Mouse (Mus musculus) naive thymus-derived CD4-positive, alpha-beta T cell, adult 2 months (primary cell): ENCODE data around the gene Pkm.

Experiments
- DNase-seq: peaks from one replicate; pipeline ENCODE4 v3.0.0-alpha.2; 2011; ENCODE audit warnings: low read depth

Gene Pkm

DNA sequence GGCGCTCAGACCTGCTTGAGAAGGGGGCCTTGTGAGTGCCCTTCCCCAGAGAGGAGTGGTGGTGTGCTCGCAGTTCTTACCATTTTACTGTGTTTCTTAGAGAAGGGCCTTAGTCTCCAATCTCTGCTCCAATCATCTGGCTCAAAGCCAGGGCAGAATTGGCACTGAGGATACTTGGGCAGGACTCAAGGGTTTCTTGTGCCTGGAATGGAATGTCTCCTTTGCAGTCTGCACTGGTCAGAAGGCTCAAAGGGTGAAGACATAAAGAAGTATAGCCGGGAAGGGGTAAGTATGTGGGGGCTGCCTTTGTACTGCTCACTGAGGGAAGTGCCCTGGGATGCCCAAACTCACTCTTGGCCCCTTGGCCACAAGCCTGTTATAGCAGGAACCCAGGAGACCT is 53.1 kb downstream of the Pkm start:
- no peak for DNase-seq

- DNase-seq = no peak
Observed at GRCm38 (mm10) chr9:59716275-59716898, 60.2 kb downstream of the Pkm start.

DNA sequence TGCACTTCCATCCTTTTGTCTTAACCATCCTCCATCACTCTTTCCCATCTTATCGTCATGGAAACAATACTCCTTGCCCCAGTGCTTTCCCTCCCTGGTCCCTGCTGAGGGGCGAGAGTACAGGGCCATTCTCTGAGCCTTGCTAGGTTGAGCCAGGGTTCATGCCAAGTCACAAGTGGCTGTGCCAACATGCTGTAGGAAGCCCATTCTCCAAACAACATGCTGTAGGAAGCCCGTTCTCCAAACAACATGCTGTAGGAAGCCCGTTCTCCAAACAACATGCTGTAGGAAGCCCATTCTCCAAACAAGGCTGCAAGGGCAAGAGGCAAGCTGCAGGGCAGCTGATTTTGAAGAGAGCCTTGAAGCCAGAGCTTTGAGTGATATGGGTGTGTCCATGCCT is 62.1 kb downstream of the Pkm start:
- DNase-seq = no peak

DNA sequence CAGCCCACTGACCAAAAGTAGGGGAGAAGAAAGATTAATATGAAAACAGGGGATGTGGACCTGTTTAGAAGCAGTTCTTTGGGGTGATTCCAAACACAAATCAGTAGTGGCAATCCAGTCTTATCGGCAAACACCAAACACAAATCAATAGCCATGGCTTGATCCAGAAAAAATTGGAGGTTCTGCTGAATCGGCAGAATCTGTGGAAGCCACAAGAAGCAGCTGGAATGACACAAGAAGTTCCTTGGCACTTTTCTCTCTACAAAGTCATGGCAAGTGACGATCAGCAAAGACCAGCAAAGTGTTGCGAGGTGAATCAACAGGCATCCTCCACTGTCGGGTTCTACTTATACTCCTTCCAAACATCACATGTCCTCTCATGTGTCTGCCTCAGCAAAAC is 65.0 kb downstream of the Pkm start:
- no peak for DNase-seq

GRCm38 (mm10) chr9:59723096-59723657 is 67.0 kb downstream of the Pkm start:
- peak; percentile 83 for DNase-seq

DNA sequence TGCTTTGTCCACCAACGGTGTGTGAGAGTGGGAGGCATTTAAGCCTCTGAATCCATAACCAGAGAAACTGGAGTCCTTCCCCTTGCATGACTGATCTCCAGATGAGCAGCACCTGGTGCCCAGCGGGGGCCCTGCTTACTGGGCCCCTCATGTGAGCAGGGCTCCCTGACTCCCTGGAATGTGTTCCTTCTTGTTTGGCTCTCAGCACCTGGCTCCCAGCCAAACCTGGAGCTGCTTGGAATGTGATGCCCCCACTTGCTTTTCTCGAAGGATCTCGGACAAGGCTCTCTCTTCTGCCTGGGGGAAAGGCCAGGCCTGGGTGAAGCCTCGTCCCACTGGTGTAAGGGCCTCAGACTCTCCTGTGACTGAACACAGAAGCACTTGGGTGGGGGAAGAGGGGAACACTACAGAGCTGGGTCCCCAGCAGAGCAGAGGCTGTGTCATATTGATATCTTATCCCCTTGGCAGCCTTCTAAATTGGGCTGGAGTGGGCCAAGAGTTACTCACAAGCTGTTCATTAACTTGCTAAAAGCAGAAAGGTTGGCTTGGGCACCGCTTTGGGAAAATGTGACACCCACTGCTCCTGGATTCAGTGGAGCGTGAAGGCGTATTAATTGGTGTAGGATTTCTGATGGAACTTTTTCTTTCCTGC is 67.7 kb downstream of the Pkm start:
- no peak for DNase-seq

GRCm38 (mm10) chr9:59725515-59725914 is 69.3 kb downstream of the Pkm start:
- no peak for DNase-seq

DNA sequence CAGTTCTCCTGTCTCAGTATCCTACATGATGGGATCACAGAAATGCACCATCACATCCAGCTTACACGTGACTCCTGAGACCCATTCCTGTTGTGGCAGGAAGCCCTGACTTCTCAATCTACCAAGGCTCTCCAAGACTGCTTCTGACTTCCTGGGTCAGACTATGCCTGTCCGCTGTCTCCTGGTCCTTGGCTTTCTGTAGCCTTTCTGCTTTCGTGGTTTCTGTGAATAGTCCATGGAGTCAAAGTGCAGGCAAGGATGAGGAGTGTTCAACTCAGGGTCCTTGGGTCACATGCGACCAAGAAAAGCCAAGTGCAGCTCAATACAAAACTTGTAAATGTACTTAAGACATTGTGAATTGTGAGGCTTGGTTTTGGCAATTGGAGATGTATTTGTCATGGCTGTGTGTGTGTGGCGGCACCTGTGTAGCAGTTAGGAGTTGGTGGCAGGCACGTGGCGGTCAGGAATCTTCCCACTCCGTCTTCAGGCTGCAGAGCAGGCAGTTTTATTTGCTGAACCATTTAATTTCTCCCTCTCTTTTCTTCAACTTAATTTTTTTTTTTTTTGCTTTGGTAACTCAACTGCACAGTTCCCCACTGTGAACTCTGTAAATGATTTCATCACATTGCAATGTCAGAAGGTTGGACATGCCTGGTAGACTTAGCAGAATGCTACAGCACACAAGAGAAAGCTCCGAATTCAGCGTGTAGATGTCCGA is 71.6 kb downstream of the Pkm start:
- no peak for DNase-seq
